10 mouse cellular contexts compared by ENCODE assay signal in the genomic region with DNA sequence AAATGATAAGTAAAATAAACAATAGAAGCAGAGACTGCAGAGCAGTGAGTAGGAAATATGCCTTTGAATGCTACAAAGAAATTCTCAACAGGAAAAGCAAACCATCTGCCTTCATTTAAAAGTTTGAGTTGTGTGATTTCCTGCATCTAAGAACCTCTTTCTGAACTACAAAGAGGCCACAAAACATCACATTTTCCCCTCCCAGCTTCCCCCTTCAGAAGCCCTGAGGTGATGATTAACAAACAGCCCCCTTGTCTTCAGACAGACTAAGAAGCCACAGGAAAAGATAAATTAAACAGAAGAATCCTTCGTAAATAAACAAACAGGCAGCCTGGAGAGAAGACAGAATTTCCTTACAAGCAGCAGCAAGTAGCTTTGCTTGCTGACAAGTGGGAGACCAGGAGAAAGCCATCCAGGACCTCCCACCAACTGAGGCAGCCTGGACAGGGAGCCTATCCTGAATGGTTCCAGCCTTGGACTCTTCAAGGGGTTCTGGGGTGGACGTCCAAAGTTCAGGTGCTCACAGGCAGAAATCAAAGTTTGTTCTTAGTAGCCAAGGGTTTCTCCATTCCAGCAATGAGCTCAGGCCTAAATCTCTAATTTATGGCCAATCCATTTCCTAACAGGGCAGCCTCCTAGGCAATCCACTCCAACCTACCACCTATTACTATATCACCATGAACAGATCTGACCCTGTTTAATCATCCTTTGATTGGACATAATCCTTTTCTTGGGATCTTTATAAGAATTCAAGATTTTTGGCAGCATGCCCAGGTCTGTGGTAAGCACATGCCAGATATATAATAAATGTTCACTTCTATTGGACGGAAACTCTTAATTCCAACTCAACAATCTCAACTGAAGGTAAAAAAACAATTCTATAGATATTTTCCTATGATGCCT. TPM values are rescaled to one million over a fixed set of nuclear protein-coding genes. Genes with fewer than 3 reads are reported as not detected.
A peak's percentile ranks its signal among the peaks of the same experiment; 100 is the strongest.
DNase-seq lines count a peak whose midpoint lies in the region; ATAC-seq lines count a peak whose summit lies in the region.
"Had no signal": no experiment of that assay in that cellular context is flagged by ENCODE, and none has a peak within 500 bp of the region (broad histone marks: within the 10 kb centered on the region; RNA-seq: fewer than 3 reads in every experiment).

No protein-coding gene starts in this region.

- H3K4me2 ChIP-seq in embryonic facial prominence, embryonic 13.5 days: peak overlapping the region; percentile 26
- H3K4me2 ChIP-seq: embryonic facial prominence, embryonic 15.5 days; liver, embryonic 13.5 days had no signal

- DNase-seq in spleen, postnatal 36 days (ENCODE audit: low spot score in 2 of 2): peak; percentile 30
- no peak for DNase-seq in spleen, adult 18-20 months
- peak; percentile 53 for DNase-seq in kidney, postnatal 10 days
- DNase-seq in layer of hippocampus, adult 18-20 months (ENCODE audit: low spot score in 2 of 2): no peak
- no peak for DNase-seq in urinary bladder, postnatal 14 days (ENCODE audit: low spot score)
- no peak for DNase-seq in adrenal gland, postnatal 4 days (ENCODE audit: low spot score in 2 of 2)
- DNase-seq: liver, embryonic 13.5 days had no signal

- no peaks in the 10 kb centered on the region for H3K9me3 ChIP-seq in embryonic facial prominence, embryonic 13.5 days
- H3K9me3 ChIP-seq: embryonic facial prominence, embryonic 15.5 days; liver, embryonic 13.5 days had no signal

- 8% methylated on average over 3 of the region's 3 CpGs for WGBS in embryonic facial prominence, embryonic 13.5 days

- no peaks in the 10 kb centered on the region for H3K27me3 ChIP-seq in embryonic facial prominence, embryonic 13.5 days
- H3K27me3 ChIP-seq: embryonic facial prominence, embryonic 15.5 days; liver, embryonic 13.5 days had no signal

- H3K36me3 ChIP-seq in embryonic facial prominence, embryonic 13.5 days: peaks cover 7% of the 10 kb centered on the region; the same call in 1 of the 2 replicates
- H3K36me3 ChIP-seq: embryonic facial prominence, embryonic 15.5 days had no signal

- no peak overlapping the region for H3K4me3 ChIP-seq in embryonic facial prominence, embryonic 13.5 days
- H3K4me3 ChIP-seq: embryonic facial prominence, embryonic 15.5 days; liver, embryonic 13.5 days had no signal

- no peak overlapping the region for H3K9ac ChIP-seq in embryonic facial prominence, embryonic 13.5 days
- H3K9ac ChIP-seq: embryonic facial prominence, embryonic 15.5 days; liver, embryonic 13.5 days had no signal

- ATAC-seq in embryonic facial prominence, embryonic 13.5 days (ENCODE audit: insufficient number of reproducible peaks, insufficient read depth, low FRiP score, low TSS enrichment, low read depth): no peak
- ATAC-seq in megakaryocyte, adult 5-6 weeks (ENCODE audit: poor library complexity, severe bottlenecking): no peak

- H3K4me1 ChIP-seq in embryonic facial prominence, embryonic 13.5 days: peaks cover 46% of the 10 kb centered on the region

- 0 out of 2 replicates have a peak overlapping the region, but pooled peaks have one; percentile 40 for H3K27ac ChIP-seq in embryonic facial prominence, embryonic 13.5 days
- H3K27ac ChIP-seq: embryonic facial prominence, embryonic 15.5 days; liver, embryonic 13.5 days had no signal

RNA-seq across cellular contexts. Expression of a gene that starts 9.4 kb away (rescaled TPM):
- 15.4 and 19.4 TPM in 2 replicates for polyA plus RNA-seq in embryonic facial prominence, embryonic 13.5 days (2015; fragmentation: Nextera tagmentation; extraction: Ambion mirVana)
- 10 to 100 TPM; 44.4 TPM for total RNA-seq in layer of hippocampus, adult 18-20 months (2021)
- 10 to 100 TPM; 15.6 to 18.5 TPM for total RNA-seq in adrenal gland, postnatal 4 days (2021)
- total RNA-seq in megakaryocyte, adult 5-6 weeks (2015): 32.3 and 38.4 TPM in 2 replicates
- 18.6 and 22.3 TPM in 2 replicates for total RNA-seq in megakaryocyte, adult 5-6 weeks (2017)

Comparison
In these comparisons a context has a peak if more than half of its experiments do, and no peak if none do; other contexts are left out.
1. DNase-seq: peak in spleen, postnatal 36 days (2 of 2) and kidney, postnatal 10 days (single experiment); none in spleen, adult 18-20 months (0 of 2), layer of hippocampus, adult 18-20 months (0 of 2), urinary bladder, postnatal 14 days (single experiment) and adrenal gland, postnatal 4 days (0 of 2).